Mouse (Mus musculus) heart, embryonic 13.5 days (tissue): Measurements from ENCODE around the gene Scamp2. TPM values are rescaled to one million over a fixed set of nuclear protein-coding genes. Genes with fewer than 3 reads are reported as not detected.
A peak's percentile ranks its signal among the peaks of the same experiment; 100 is the strongest.

Experiments used
- ATAC-seq: fragments of 200-750 bp; cut with Nextera tagmentation; 2 replicates; pipeline ENCODE4 v1.8.0; 2017; ENCODE audit warnings: moderate TSS enrichment; ENCODE audit not compliant: insufficient number of reproducible peaks, low FRiP score, low TSS enrichment; ENCODE audit errors: extremely low read depth
- H3K27ac ChIP-seq: fragments of 300-500 bp; sonication (generic); replicated peaks from 2 replicates; pipeline ENCODE4 v1.5.1; 2015; ENCODE audit warnings: moderate library complexity, mild to moderate bottlenecking, inconsistent platforms
- H3K27me3 ChIP-seq: fragments of 300-500 bp; sonication (generic); replicated peaks from 2 replicates; pipeline ENCODE4 v1.6.1; 2015; ENCODE audit warnings: mild to moderate bottlenecking, inconsistent platforms
- H3K36me3 ChIP-seq: fragments of 300-500 bp; sonication (generic); 2 replicates; pipeline ENCODE4 v1.6.1; 2015; ENCODE audit warnings: mild to moderate bottlenecking, inconsistent platforms
- H3K4me1 ChIP-seq: fragments of 300-500 bp; sonication (generic); 2 replicates; pipeline ENCODE4 v1.6.1; 2015; ENCODE audit warnings: inconsistent platforms
- H3K4me2 ChIP-seq: fragments of 300-500 bp; sonication (generic); 2 replicates; pipeline ENCODE4 v1.6.1; 2015; ENCODE audit warnings: inconsistent platforms, mild to moderate bottlenecking, moderate library complexity
- H3K4me3 ChIP-seq: fragments of 300-500 bp; sonication (generic); 2 replicates; pipeline ENCODE4 v1.5.1; 2015; ENCODE audit warnings: moderate library complexity, mild to moderate bottlenecking, inconsistent platforms
- H3K9ac ChIP-seq: fragments of 300-500 bp; sonication (generic); 2 replicates; pipeline ENCODE4 v1.6.1; 2015; ENCODE audit warnings: inconsistent platforms, mild to moderate bottlenecking, moderate library complexity
- H3K9me3 ChIP-seq: fragments of 300-500 bp; sonication (generic); 2 replicates; pipeline ENCODE4 v1.6.1; 2016; ENCODE audit warnings: inconsistent platforms
- WGBS: fragments of 180-500 bp; shearing (Covaris S2); methylation state at CpG from one replicate; pipeline ENCODE4 v1.1.7; 2015; ENCODE audit warnings: mixed read lengths; 5-methylcytosine and 5-hydroxymethylcytosine counted together
- polyA plus RNA-seq: library from polyadenylated mRNA; unstranded; fragments of >200 nt; fragmentation: Nextera tagmentation; extraction: Ambion mirVana; gene quantifications from 2 replicates; pipeline ENCODE4 v1.2.1, GENCODE M21; 2015

The Scamp2 gene
- polyA plus RNA-seq, 1 experiment from 2014 or later: 52.4 TPM

DNA sequence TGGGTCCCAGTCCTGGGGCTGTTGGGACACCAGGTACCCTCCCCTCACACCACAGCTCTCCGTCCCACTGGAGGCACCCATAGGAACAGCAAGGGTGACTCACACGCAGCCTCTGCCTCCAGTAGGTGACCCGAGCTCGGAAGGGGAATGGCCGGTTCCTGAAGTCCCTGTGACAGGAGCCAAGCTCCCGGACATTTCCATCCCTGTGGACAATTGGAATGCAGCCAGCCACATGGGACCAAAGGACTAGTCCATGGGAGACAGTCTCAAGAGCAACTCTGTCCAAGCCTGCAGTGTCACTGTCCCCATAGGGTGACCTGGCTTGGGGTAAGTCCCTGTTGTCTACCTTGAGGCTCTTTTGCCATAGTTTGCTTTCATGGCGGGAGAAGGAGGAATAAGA lies 53.2 kb downstream of the Scamp2 start:
- H3K27ac ChIP-seq: no peak overlapping the region
- 0 out of 2 replicates have a peak, but pooled peaks cover 3% of the 10 kb centered on the region for H3K4me1 ChIP-seq
- peaks cover 14% of the 10 kb centered on the region for H3K27me3 ChIP-seq
- H3K4me3 ChIP-seq: no peak overlapping the region
- no peaks in the 10 kb centered on the region for H3K9me3 ChIP-seq
- no peak overlapping the region for H3K4me2 ChIP-seq
- no peak overlapping the region for H3K9ac ChIP-seq
- ATAC-seq: no peak
- 69% methylated on average over 7 of the region's 7 CpGs for WGBS
- H3K36me3 ChIP-seq: no peaks in the 10 kb centered on the region

DNA sequence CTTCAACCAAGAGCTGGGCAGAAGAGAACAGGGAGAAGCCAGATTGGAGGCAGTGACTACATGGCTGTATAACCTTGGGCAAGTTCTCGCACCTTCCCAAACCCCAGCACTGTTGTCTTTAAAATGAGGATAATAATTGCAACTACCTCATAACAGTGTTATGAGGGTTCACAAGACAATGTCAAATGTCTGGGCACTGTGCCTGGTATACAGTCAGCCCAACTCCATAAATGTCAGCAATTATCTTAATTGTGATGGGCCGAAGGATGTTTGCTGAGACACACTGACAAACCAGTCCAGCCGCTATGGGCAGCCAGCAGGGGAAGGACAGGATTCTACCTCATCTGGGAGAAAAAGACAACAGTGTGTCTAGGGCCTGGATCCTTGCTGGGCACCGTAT lies 54.0 kb downstream of the Scamp2 start:
- no peaks in the 10 kb centered on the region for H3K36me3 ChIP-seq
- no peak for ATAC-seq
- no peak overlapping the region for H3K9ac ChIP-seq
- H3K9me3 ChIP-seq: no peaks in the 10 kb centered on the region
- WGBS: 72% methylated on average over 4 of the region's 4 CpGs
- H3K4me1 ChIP-seq: 0 out of 2 replicates have a peak, but pooled peaks cover 3% of the 10 kb centered on the region
- H3K27me3 ChIP-seq: peaks cover 6% of the 10 kb centered on the region; the same call in 1 of the 2 replicates
- H3K4me3 ChIP-seq: no peak overlapping the region
- no peak overlapping the region for H3K27ac ChIP-seq
- H3K4me2 ChIP-seq: no peak overlapping the region

DNA sequence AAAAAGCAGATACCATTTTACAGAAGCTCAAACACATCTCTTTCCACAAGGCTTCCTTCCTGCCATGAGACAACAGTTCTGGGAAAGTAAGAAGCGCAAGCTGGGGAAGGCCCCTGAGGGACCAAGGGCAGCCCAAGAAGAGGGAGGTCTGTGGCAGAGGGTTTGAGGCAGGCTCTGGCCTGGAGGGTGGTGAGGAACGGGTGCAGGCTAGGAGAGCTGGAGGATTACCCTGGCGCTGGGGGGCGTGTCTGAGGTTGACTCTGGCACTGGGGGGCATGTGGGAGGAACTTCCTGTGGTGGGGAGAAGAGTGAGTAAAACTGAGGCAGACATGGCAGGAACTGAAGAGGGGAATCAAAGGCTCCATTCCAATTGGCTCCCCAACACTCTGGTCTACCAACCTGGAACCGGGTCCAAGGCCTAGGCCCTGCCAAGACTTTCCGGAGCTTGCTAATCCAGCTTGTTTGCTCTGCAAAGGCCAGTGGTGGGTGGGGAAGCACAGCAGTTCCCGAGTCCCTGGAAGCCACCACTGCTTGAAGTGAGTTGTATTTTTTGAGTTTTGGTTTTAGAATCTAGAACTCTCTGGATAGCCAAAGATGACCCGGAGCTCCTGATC lies 56.9 kb downstream of the Scamp2 start:
- Histone ChIP-seq H3K4me3 (no peak overlapping the region), H3K4me1 (0 out of 2 replicates have a peak, but pooled peaks cover 2% of the 10 kb centered on the region), H3K9ac (no peak overlapping the region), H3K9me3 (no peaks in the 10 kb centered on the region), H3K27ac (no peak overlapping the region), H3K36me3 (no peaks in the 10 kb centered on the region), H3K4me2 (no peak overlapping the region), H3K27me3 (no peaks in the 10 kb centered on the region)
- no peak for ATAC-seq
- 70% methylated on average over 8 of the region's 8 CpGs for WGBS

DNA sequence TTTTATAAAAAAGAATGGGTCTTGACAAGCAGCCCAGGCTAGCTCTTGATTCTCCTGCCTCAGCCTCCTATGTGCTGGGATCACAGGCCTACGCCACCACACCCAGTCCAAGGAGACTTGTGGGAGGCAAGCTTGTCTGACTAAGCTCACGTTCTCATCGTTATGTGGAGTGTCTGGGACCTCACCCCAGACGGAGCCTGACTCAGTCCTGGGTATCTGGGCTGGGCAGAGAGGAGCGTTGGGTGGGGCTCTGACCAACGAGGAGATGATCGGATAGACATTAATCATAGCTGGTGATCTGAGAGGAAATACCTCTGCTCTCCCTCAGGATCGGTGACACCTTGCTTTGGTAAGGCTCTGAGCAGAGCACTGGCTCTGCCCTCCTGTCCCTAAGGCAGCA lies 58.1 kb downstream of the Scamp2 start:
- no peak overlapping the region for H3K27ac ChIP-seq
- no peak overlapping the region for H3K9ac ChIP-seq
- WGBS: 64% methylated on average over 8 of the region's 8 CpGs
- H3K36me3 ChIP-seq: no peaks in the 10 kb centered on the region
- no peak overlapping the region for H3K4me3 ChIP-seq
- no peaks in the 10 kb centered on the region for H3K4me1 ChIP-seq
- no peak overlapping the region for H3K4me2 ChIP-seq
- H3K27me3 ChIP-seq: no peaks in the 10 kb centered on the region
- no peaks in the 10 kb centered on the region for H3K9me3 ChIP-seq
- ATAC-seq: no peak

DNA sequence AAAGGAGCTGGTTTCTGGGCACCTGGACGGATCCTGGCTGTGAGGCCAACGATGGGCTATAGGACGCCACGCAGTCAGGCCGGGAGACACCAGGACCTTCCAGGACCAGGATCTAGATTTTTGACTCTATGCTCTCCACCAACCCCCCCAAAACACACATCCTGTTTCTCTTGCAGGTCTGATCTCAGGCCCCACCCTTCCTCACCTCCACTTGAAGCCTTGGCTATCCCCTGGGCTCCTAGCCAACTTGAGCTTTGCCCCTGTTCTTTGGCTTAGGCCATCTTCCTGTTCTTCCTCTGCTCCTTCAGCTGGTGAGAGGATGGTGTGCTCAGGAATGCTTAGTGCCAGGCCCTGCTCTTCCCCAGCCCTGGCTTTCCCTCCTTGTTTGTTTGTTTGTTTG lies 59.9 kb downstream of the Scamp2 start, which contains the start of gene Lman1l:
Lman1l (minus strand) TSS at position 101 of the 400 bp plus-strand sequence.
- no peaks in the 10 kb centered on the region for H3K27me3 ChIP-seq
- no peak within 1 kb of the TSS for H3K9ac ChIP-seq
- 89% methylated on average over 5 of the region's 5 CpGs for WGBS
- no peak within 1 kb of the TSS for H3K4me3 ChIP-seq
- no peaks in the 10 kb centered on the region for H3K9me3 ChIP-seq
- H3K36me3 ChIP-seq: peaks cover 14% of the 10 kb centered on the region
- no peaks in the 10 kb centered on the region for H3K4me1 ChIP-seq
- no peak within 1 kb of the TSS for H3K4me2 ChIP-seq
- ATAC-seq: no peak
- H3K27ac ChIP-seq: no peak within 1 kb of the TSS

DNA sequence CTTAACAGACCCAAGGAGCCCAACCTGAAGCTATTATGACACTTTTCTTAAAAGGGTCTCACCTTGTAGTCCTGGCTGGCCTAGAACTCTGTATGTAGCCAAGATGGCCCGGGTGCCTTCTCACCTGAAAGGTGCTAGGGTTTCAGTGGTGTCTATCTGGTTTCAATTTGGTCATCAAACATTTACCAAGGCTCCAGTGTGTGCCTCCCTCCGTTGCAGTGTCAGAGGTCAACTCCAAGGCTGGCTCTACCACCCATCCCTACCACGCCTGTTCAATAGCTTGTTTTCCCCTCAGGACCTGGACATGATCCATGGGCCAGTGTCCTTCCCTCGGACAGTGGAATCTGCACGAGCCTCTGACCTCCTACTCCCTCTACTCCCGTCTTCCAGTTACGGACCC lies 63.6 kb downstream of the Scamp2 start:
- Histone ChIP-seq H3K9ac (no peak overlapping the region), H3K36me3 (peaks cover 49% of the 10 kb centered on the region), H3K4me3 (no peak overlapping the region), H3K4me1 (no peaks in the 10 kb centered on the region), H3K27me3 (no peaks in the 10 kb centered on the region), H3K27ac (no peak overlapping the region), H3K9me3 (no peaks in the 10 kb centered on the region), H3K4me2 (no peak overlapping the region)
- ATAC-seq: no peak
- 77% methylated on average over 7 of the region's 7 CpGs for WGBS

DNA sequence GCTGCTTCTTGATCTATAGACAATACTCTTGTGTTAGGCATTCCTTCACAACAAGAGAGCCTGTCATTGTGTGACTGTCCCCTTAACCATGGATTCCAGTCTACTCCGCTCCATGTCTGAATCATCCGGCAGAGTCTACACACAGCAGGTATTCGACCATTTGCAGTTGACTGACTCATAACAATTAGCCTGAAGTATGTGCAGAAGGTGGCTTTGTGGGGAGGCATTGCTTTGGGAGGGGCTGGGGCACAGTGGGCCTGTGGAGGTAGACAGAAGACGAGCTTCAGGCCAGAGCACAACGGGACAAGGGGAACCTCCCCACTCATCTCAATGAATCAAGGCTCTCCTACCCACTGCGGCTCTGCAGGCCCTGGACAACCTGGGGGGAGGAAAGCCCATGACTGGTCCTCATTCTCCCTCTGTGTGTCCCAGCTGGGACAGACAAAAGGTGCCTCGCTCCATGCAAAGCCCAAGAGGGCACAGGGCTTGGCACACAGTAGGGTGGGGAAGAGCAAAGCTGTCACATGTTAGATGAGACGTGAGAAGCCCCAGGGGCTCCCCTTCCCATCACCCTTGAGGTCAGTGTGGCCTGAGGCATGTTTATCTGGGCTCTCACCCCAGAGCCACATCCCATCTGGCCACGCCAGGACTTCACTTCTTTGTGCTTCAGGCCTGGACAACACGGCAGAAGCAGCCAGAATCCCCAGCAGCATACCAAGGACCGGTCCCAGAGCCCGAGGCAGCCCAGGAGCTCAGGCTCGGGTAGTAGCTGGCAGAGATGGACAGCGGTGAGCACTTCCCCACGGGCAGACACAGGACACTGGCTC lies 65.1 kb downstream of the Scamp2 start:
- Histone ChIP-seq H3K27ac (no peak overlapping the region), H3K9me3 (no peaks in the 10 kb centered on the region), H3K4me2 (no peak overlapping the region), H3K9ac (no peak overlapping the region), H3K4me3 (no peak overlapping the region), H3K27me3 (no peaks in the 10 kb centered on the region), H3K36me3 (peaks cover 65% of the 10 kb centered on the region), H3K4me1 (no peaks in the 10 kb centered on the region)
- ATAC-seq: no peak
- 85% methylated on average over 15 of the region's 15 CpGs for WGBS

DNA sequence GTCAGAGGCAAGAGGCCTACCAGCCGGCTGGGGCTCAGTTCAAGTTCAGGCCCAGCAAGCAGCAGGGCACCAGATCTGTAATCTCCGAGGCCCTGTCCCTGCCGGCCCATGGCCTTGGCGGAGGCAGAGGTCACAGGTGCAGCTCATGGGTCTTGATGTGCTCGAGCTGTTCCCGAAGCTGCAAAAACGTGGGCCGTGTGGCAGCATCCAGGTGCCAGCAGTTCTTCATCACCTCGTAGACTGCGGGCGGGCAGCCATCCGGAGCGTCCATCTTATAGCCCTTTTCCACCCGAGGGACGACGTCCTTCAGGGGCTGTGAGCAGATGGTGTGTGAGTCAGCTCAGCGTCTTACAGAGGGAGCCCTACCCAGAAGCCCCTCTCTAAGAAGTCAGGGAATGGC lies 66.4 kb downstream of the Scamp2 start:
- Histone ChIP-seq H3K9ac (no peak overlapping the region; the same call in 1 of the 2 replicates), H3K27me3 (no peaks in the 10 kb centered on the region), H3K27ac (no peak overlapping the region), H3K4me2 (no peak overlapping the region), H3K36me3 (peaks cover 74% of the 10 kb centered on the region), H3K9me3 (no peaks in the 10 kb centered on the region), H3K4me3 (no peak overlapping the region), H3K4me1 (no peaks in the 10 kb centered on the region)
- WGBS: 87% methylated on average over 17 of the region's 17 CpGs
- no peak for ATAC-seq

DNA sequence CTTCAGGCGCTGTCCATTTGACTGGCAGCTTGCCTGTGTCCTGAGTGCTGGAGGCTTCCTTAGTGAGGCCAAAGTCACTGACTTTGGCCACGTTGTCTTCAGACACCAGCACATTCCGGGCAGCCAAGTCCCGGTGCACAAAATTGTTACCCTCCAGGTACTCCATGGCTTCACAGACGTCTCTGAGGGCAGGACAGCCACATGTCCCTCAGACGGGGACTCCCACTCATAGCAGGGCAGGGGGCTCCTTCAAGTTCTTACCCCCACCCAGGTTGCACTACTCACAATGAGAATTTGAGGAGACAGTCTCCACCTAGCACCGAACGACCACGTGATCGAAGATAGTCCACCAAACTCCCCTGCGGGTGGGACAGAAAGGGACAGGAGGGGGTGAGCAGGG lies 67.1 kb downstream of the Scamp2 start:
- no peak overlapping the region for H3K27ac ChIP-seq
- H3K4me1 ChIP-seq: peaks cover 1% of the 10 kb centered on the region
- H3K27me3 ChIP-seq: no peaks in the 10 kb centered on the region
- H3K36me3 ChIP-seq: peaks cover 77% of the 10 kb centered on the region
- no peak overlapping the region for H3K4me2 ChIP-seq
- ATAC-seq: no peak
- no peaks in the 10 kb centered on the region for H3K9me3 ChIP-seq
- no peak overlapping the region for H3K9ac ChIP-seq
- WGBS: 86% methylated on average over 11 of the region's 11 CpGs
- H3K4me3 ChIP-seq: no peak overlapping the region

DNA sequence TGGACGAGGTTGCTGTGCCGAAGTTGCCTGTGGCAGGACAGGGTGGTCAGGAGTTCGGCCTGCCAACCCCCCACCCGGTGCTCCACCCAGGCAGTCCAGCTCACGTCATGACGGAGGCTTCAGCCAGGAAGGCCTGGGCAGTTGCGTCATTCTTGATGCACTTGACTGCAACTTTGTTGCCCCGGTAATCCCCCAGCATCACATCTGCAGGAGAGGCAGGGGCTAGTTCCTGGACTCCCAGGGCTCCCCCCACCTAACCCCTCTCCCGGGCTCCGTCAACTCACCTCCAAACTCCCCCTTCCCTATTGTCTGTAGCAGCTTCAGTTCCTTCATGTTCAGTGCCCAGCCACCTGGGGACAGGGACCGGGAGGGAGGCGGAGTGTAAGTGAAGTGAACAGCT lies 68.0 kb downstream of the Scamp2 start:
- peaks cover 9% of the 10 kb centered on the region for H3K4me1 ChIP-seq
- no peak overlapping the region for H3K4me3 ChIP-seq
- H3K9me3 ChIP-seq: no peaks in the 10 kb centered on the region
- no peak overlapping the region for H3K27ac ChIP-seq
- no peaks in the 10 kb centered on the region for H3K27me3 ChIP-seq
- H3K9ac ChIP-seq: no peak overlapping the region
- no peak for ATAC-seq
- H3K36me3 ChIP-seq: peaks cover 77% of the 10 kb centered on the region
- H3K4me2 ChIP-seq: no peak overlapping the region
- WGBS: 83% methylated on average over 12 of the region's 12 CpGs

DNA sequence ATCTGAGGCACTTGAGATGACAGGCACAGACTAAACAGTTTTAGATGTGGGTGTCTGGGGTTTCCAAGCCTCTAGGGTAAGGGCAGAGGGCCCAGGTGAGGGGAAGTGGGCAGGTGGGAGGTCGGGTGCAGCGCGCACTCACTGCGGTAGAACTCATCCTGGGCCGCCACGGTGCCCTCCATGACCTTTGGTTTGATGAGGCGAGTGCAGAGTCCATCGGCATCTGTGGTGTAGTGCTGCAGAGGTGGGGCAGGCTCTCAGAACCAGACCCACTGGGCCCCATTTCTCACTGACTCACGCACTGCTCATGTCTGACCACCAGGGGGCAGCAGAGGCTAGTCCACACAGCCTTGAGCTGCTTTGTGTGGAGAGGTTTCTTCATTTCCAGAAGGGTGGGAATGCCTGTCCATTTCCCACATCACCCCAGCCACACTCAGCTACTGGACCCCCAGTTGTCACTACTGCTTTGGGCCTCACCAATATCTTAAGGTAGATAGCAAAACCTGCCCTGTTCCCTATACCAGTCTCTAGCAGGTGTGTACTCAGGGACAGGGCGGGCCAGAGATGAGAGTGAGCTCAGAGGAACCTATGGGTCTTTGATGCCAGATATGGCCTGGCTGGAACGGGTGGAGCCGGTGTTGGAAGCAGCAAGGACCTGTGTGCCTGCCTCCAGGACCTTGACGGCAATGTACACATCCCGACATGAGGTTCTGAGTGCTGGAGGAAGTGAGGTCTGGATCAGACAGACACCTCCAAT lies 68.6 kb downstream of the Scamp2 start:
- Histone ChIP-seq H3K27ac (no peak overlapping the region), H3K9ac (no peak overlapping the region), H3K4me2 (no peak overlapping the region), H3K27me3 (no peaks in the 10 kb centered on the region), H3K4me1 (peaks cover 14% of the 10 kb centered on the region), H3K36me3 (peaks cover 76% of the 10 kb centered on the region), H3K4me3 (no peak overlapping the region), H3K9me3 (no peaks in the 10 kb centered on the region)
- 63% methylated on average over 14 of the region's 14 CpGs for WGBS
- peak; percentile 35; the same call in 1 of the 2 replicates for ATAC-seq
